Mouse (Mus musculus) bone marrow, adult 2 months (tissue): ENCODE results near the gene Psme2. TPM values are rescaled to one million over a fixed set of nuclear protein-coding genes. Genes with fewer than 3 reads are reported as not detected.
A peak's percentile ranks its signal among the peaks of the same experiment; 100 is the strongest.

Experiments used
- H3K27ac ChIP-seq: fragments of 200-500 bp; 2 replicates; pipeline ENCODE4 v1.5.1; 2012; ENCODE audit warnings: low read depth, mild to moderate bottlenecking, control low read depth, inconsistent platforms, low read length; ENCODE audit not compliant: control insufficient read depth, poor library complexity, insufficient read depth
- H3K4me1 ChIP-seq: fragments of 200-500 bp; 2 replicates; pipeline ENCODE4 v1.6.1; 2011; ENCODE audit warnings: low read length; ENCODE audit not compliant: control insufficient read depth, insufficient read depth
- H3K4me3 ChIP-seq: fragments of 200-500 bp; replicated peaks from 2 replicates; pipeline ENCODE3; 2011; ENCODE audit warnings: mild to moderate bottlenecking, low read depth, low read length, control low read depth; ENCODE audit not compliant: control insufficient read depth
- CTCF ChIP-seq: fragments of 200-500 bp; IDR thresholded peaks from 2 replicates; pipeline ENCODE4 v1.5.1; 2011; ENCODE audit warnings: low read length, control low read depth; ENCODE audit not compliant: control insufficient read depth, insufficient read depth
- POLR2A ChIP-seq: fragments of 200-500 bp; IDR thresholded peaks from 2 replicates; pipeline ENCODE4 v1.6.1; 2011; ENCODE audit warnings: low read depth, mild to moderate bottlenecking, control low read depth, low read length, borderline replicate concordance; ENCODE audit not compliant: control insufficient read depth
- WGBS: fragments of 180-500 bp; shearing (Covaris S2); methylation state at CpG from one replicate; pipeline ENCODE4 v1.1.7; 2018; 5-methylcytosine and 5-hydroxymethylcytosine counted together
- polyA plus RNA-seq: library from polyadenylated mRNA; stranded (reverse); fragments of >200 nt; gene quantifications from 2 replicates; pipeline ENCODE4 v1.2.4, GENCODE M21; 2011; ENCODE audit warnings: low replicate concordance; ENCODE audit not compliant: missing spikeins, insufficient read depth, insufficient read length

Psme2 gene
- polyA plus RNA-seq, 1 experiment = 175 TPM

- WGBS = 74% methylated on average over 2 of the region's 2 CpGs
- H3K27ac ChIP-seq = no peak overlapping the region
- H3K4me3 ChIP-seq = no peak overlapping the region
- no peaks in the 10 kb centered on the region; the same call in 1 of the 2 replicates for H3K4me1 ChIP-seq
- TF ChIP-seq CTCF (no peak), POLR2A (no peak)
These were observed 25.9 kb upstream of the Psme2 start for GRCm38 (mm10) chr14:55616844-55617243.

GRCm38 (mm10) chr14:55615876-55616275, 25.0 kb upstream of the Psme2 start:
- Histone ChIP-seq H3K27ac (no peak overlapping the region), H3K4me3 (no peak overlapping the region), H3K4me1 (no peaks in the 10 kb centered on the region; the same call in 1 of the 2 replicates)
- TF ChIP-seq POLR2A (no peak), CTCF (no peak)
- 81% methylated on average over 2 of the region's 2 CpGs for WGBS

- Histone ChIP-seq H3K27ac (no peak overlapping the region), H3K4me1 (no peaks in the 10 kb centered on the region; the same call in 1 of the 2 replicates), H3K4me3 (no peak overlapping the region)
- TF ChIP-seq CTCF (no peak), POLR2A (no peak)
- 64% methylated on average over 7 of the region's 7 CpGs for WGBS
These were observed 23.8 kb upstream of the Psme2 start for GRCm38 (mm10) chr14:55614565-55615178.

- 56% methylated on average over 6 of the region's 6 CpGs for WGBS
- Histone ChIP-seq H3K4me3 (no peak overlapping the region), H3K4me1 (no peaks in the 10 kb centered on the region; the same call in 1 of the 2 replicates), H3K27ac (no peak overlapping the region)
- TF ChIP-seq CTCF (no peak), POLR2A (no peak)
These were observed 22.4 kb upstream of the Psme2 start for GRCm38 (mm10) chr14:55613346-55613745.

GRCm38 (mm10) chr14:55608339-55608738, 17.4 kb upstream of the Psme2 start:
- H3K4me1 ChIP-seq = peaks cover 5% of the 10 kb centered on the region; the same call in 1 of the 2 replicates
- no peak overlapping the region for H3K4me3 ChIP-seq
- 94% methylated on average over 6 of the region's 6 CpGs for WGBS
- H3K27ac ChIP-seq = no peak overlapping the region
- TF ChIP-seq POLR2A = no peak

- 75% methylated on average over 16 of the region's 16 CpGs for WGBS
- peak overlapping the region; percentile 46 for H3K4me3 ChIP-seq
- TF ChIP-seq POLR2A (no peak), CTCF (no peak)
- no peak overlapping the region for H3K27ac ChIP-seq
- peaks cover 7% of the 10 kb centered on the region; the same call in 1 of the 2 replicates for H3K4me1 ChIP-seq
These were observed 15.0 kb upstream of the Psme2 start for GRCm38 (mm10) chr14:55605743-55606459.

GRCm38 (mm10) chr14:55604823-55605222, 13.9 kb upstream of the Psme2 start:
- peak overlapping the region; percentile 95 for H3K27ac ChIP-seq
- TF ChIP-seq CTCF = no peak
- no peak for TF ChIP-seq POLR2A
- H3K4me1 ChIP-seq = peaks cover 7% of the 10 kb centered on the region; the same call in 1 of the 2 replicates
- 45% methylated on average over 11 of the region's 11 CpGs for WGBS
- peak overlapping the region; percentile 77 for H3K4me3 ChIP-seq
